8 mouse cellular contexts compared by ENCODE assay signal in genomic region chr4:114477082-114477771, GRCm38 (mm10).
DNase-seq lines count a peak whose midpoint lies in the region; ATAC-seq and TF ChIP-seq lines count a peak whose summit lies in the region.

No protein-coding gene starts in this region.

- 37% methylated on average over 11 of the region's 11 CpGs for WGBS in heart, adult 2 months
- 23% methylated on average over 11 of the region's 11 CpGs for WGBS in embryonic facial prominence, embryonic 12.5 days
- WGBS in hindbrain, embryonic 15.5 days, result 34% methylated on average over 11 of the region's 11 CpGs
- WGBS in midbrain, embryonic 13.5 days, result 33% methylated on average over 11 of the region's 11 CpGs

- TF ChIP-seq EP300 in heart, adult 2 months (IDR thresholded peaks at IDR 0.05; ENCODE audit: insufficient read depth, low read depth, low read length), result no peak

- H3K4me1 ChIP-seq in heart, adult 2 months (ENCODE audit: control insufficient read depth, insufficient read depth, low read length), result peaks cover 5% of the 10 kb centered on the region
- H3K4me1 ChIP-seq in embryonic facial prominence, embryonic 12.5 days, result peaks cover 16% of the 10 kb centered on the region; the same call in 1 of the 2 replicates
- H3K4me1 ChIP-seq in hindbrain, embryonic 15.5 days (replicated peaks), result peaks cover 13% of the 10 kb centered on the region
- peaks cover 21% of the 10 kb centered on the region for H3K4me1 ChIP-seq in midbrain, embryonic 13.5 days (replicated peaks)

- no peaks in the 10 kb centered on the region for H3K27me3 ChIP-seq in heart, adult 2 months (ENCODE audit: control insufficient read depth, insufficient read depth, low read length)
- H3K27me3 ChIP-seq in embryonic facial prominence, embryonic 12.5 days, result no peaks in the 10 kb centered on the region; the same call in 1 of the 2 replicates
- H3K27me3 ChIP-seq in hindbrain, embryonic 15.5 days, result no peaks in the 10 kb centered on the region
- H3K27me3 ChIP-seq in midbrain, embryonic 13.5 days, result no peaks in the 10 kb centered on the region

- 0 out of 2 replicates have a peak, but pooled peaks have one; percentile 6 for ATAC-seq in embryonic facial prominence, embryonic 12.5 days (ENCODE audit: insufficient number of reproducible peaks, insufficient read depth, low FRiP score, low TSS enrichment)
- peak; percentile 78 for ATAC-seq in hindbrain, embryonic 15.5 days (ENCODE audit: low FRiP score, low read depth)
- ATAC-seq in midbrain, embryonic 13.5 days, result peak; percentile 82
- no peak for ATAC-seq in inflammation-experienced regulatory T-cells, adult 6 months

- DNase-seq in heart, adult 2 months, result peak in 1 of 2 experiments; percentile 30
- no peak for DNase-seq in heart, adult 9 months (ENCODE audit: low spot score in 2 of 2)
- no peak for DNase-seq in adrenal gland, postnatal 36 days
- no peak for DNase-seq in adrenal gland, postnatal 10 days

- 0 out of 2 replicates have a peak overlapping the region, but pooled peaks have one; percentile 11 for H3K9ac ChIP-seq in heart, adult 2 months (ENCODE audit: low read depth, low read length)
- H3K9ac ChIP-seq in embryonic facial prominence, embryonic 12.5 days, result no peak overlapping the region
- H3K9ac ChIP-seq in hindbrain, embryonic 15.5 days, result no peak overlapping the region
- no peak overlapping the region for H3K9ac ChIP-seq in midbrain, embryonic 13.5 days (replicated peaks)

- no peaks in the 10 kb centered on the region for H3K36me3 ChIP-seq in heart, adult 2 months (ENCODE audit: control insufficient read depth, insufficient read depth, low read length)
- H3K36me3 ChIP-seq in embryonic facial prominence, embryonic 12.5 days, result no peaks in the 10 kb centered on the region
- no peaks in the 10 kb centered on the region for H3K36me3 ChIP-seq in hindbrain, embryonic 15.5 days
- H3K36me3 ChIP-seq in midbrain, embryonic 13.5 days, result no peaks in the 10 kb centered on the region

- H3K4me3 ChIP-seq in heart, adult 2 months, result no peak overlapping the region
- H3K4me3 ChIP-seq in embryonic facial prominence, embryonic 12.5 days, result no peak overlapping the region
- no peak overlapping the region for H3K4me3 ChIP-seq in hindbrain, embryonic 15.5 days
- H3K4me3 ChIP-seq in midbrain, embryonic 13.5 days (replicated peaks), result no peak overlapping the region

- no peak overlapping the region for H3K4me2 ChIP-seq in embryonic facial prominence, embryonic 12.5 days (replicated peaks)
- H3K4me2 ChIP-seq in hindbrain, embryonic 15.5 days, result no peak overlapping the region
- no peak overlapping the region for H3K4me2 ChIP-seq in midbrain, embryonic 13.5 days (replicated peaks)

- H3K27ac ChIP-seq in heart, adult 2 months, result no peak overlapping the region
- H3K27ac ChIP-seq in embryonic facial prominence, embryonic 12.5 days, result no peak overlapping the region
- H3K27ac ChIP-seq in hindbrain, embryonic 15.5 days (replicated peaks), result no peak overlapping the region
- H3K27ac ChIP-seq in midbrain, embryonic 13.5 days, result 0 out of 2 replicates have a peak overlapping the region, but pooled peaks have one; percentile 27

- intact Hi-C loops in heart, adult 2 months (cut with DNase I), result loop anchor here (5.0 kb wide), 1 partner anchor 55 kb away; no protein-coding TSS in a partner anchor

- H3K9me3 ChIP-seq in embryonic facial prominence, embryonic 12.5 days, result no peaks in the 10 kb centered on the region
- no peaks in the 10 kb centered on the region for H3K9me3 ChIP-seq in hindbrain, embryonic 15.5 days
- H3K9me3 ChIP-seq in midbrain, embryonic 13.5 days, result no peaks in the 10 kb centered on the region

- H3K79me2 ChIP-seq in heart, adult 2 months (replicated peaks; ENCODE audit: control insufficient read depth, insufficient read depth, low read length), result no peaks in the 10 kb centered on the region

- TF ChIP-seq CTCF in heart, adult 2 months (IDR thresholded peaks at IDR 0.05), result no peak

- no peak for TF ChIP-seq POLR2A in heart, adult 2 months (IDR thresholded peaks at IDR 0.05; ENCODE audit: insufficient read depth, low read depth, low read length)
